Mouse (Mus musculus) heart, postnatal 0 days (tissue): Measurements from ENCODE around the gene Tspan33. TPM values are rescaled to one million over a fixed set of nuclear protein-coding genes. Genes with fewer than 3 reads are reported as not detected.

Experiments used
- ATAC-seq: fragments of 200-750 bp; cut with Nextera tagmentation; 2 replicates; pipeline ENCODE4 v1.8.0; 2017; ENCODE audit warnings: low read depth, moderate number of reproducible peaks, moderate library complexity; ENCODE audit not compliant: insufficient read depth
- DNase-seq: peaks from one replicate; pipeline ENCODE4 v3.0.0-alpha.2; 2016; ENCODE audit warnings: low spot score
- H3K27ac ChIP-seq: fragments of 300-500 bp; sonication (generic); 2 replicates; pipeline ENCODE4 v1.5.1; 2014; ENCODE audit warnings: low read depth, mild to moderate bottlenecking
- H3K27me3 ChIP-seq: fragments of 300-500 bp; sonication (generic); 2 replicates; pipeline ENCODE4 v1.6.1; 2014; ENCODE audit warnings: low read length, mixed read lengths; ENCODE audit not compliant: control insufficient read depth, insufficient read depth
- H3K36me3 ChIP-seq: fragments of 300-500 bp; sonication (generic); replicated peaks from 2 replicates; pipeline ENCODE4 v1.6.1; 2014; ENCODE audit warnings: low read length, mixed read lengths; ENCODE audit not compliant: control insufficient read depth, insufficient read depth
- H3K4me1 ChIP-seq: fragments of 300-500 bp; sonication (generic); 2 replicates; pipeline ENCODE4 v1.6.1; 2014; ENCODE audit warnings: antibody characterized with exemption; ENCODE audit not compliant: control insufficient read depth, insufficient read depth
- H3K4me2 ChIP-seq: fragments of 300-500 bp; sonication (generic); 2 replicates; pipeline ENCODE4 v1.6.1; 2014; ENCODE audit warnings: low read depth, mild to moderate bottlenecking, low read length, moderate library complexity
- H3K4me3 ChIP-seq: fragments of 300-500 bp; sonication (generic); 2 replicates; pipeline ENCODE4 v1.5.1; 2014; ENCODE audit warnings: low read depth, low read length
- H3K9ac ChIP-seq: fragments of 300-500 bp; sonication (generic); replicated peaks from 2 replicates; pipeline ENCODE4 v1.6.1; 2014; ENCODE audit warnings: low read depth, low read length, mixed read lengths
- H3K9me3 ChIP-seq: fragments of 300-500 bp; sonication (generic); replicated peaks from 2 replicates; pipeline ENCODE4 v1.6.1; 2016; ENCODE audit warnings: low read length; ENCODE audit not compliant: control insufficient read depth
- CTCF ChIP-seq: IDR thresholded peaks from 2 replicates; pipeline ENCODE4 v1.5.1; 2016; ENCODE audit warnings: antibody characterized with exemption, control low read depth, low read depth
- EP300 ChIP-seq: IDR thresholded peaks from 2 replicates; pipeline ENCODE4 v1.6.1; 2016; ENCODE audit warnings: antibody characterized with exemption, low read depth
- WGBS: fragments of 180-500 bp; shearing (Covaris S2); extraction: QIAGEN DNeasy Blood & Tissue Kit; methylation state at CpG from one replicate; pipeline ENCODE4 v1.1.7; 2014; 5-methylcytosine and 5-hydroxymethylcytosine counted together
- polyA plus RNA-seq: library from polyadenylated mRNA; unstranded; fragments of >200 nt; fragmentation: Nextera tagmentation; extraction: Ambion mirVana; gene quantifications from 2 replicates; pipeline ENCODE4 v1.2.1, GENCODE M21; 2015
- total RNA-seq: library from RNA; depleted of rRNA; stranded (reverse); fragments of >200 nt; gene quantifications from 2 replicates; pipeline ENCODE4 v1.2.3, GENCODE M21; 2014; ENCODE audit warnings: low replicate concordance

The Tspan33 gene
- total and polyA plus RNA-seq, 2 experiments from 2014 or later: 1.1 to 1.6 TPM

DNA sequence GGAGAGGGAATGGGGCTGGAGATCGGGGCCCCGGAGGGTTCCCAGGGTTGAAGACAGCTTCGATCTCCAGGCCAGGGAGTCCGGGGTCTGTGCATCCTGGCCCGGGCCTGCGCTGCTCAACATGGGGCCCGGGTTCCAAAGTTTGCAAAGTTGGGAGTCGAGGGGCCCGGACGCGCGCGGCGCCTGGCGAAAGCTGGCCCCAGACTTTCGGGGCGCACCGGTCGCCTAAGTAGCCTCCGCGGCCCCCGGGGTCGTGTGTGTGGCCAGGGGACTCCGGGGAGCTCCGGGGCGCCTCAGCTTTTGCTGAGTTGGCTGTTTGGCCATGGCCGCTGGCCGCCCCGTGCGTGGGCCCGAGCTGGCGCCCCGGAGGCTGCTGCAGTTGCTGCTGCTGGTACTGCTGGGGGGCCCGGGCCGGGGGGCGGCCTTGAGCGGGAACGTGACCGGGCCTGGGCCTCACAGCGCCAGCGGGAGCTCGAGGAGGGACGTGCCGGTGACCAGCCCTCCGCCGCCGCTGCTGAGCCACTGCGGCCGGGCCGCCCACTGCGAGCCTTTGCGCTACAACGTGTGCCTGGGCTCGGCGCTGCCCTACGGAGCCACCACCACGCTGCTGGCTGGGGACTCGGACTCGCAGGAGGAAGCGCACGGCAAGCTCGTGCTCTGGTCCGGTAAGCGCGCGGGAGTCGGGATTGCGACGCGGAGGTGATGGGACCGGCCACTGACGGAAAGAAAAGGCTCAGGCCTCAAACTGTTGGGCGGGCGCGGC is 41.8 kb downstream of the Tspan33 start:
- Histone ChIP-seq H3K4me2 (peak overlapping the region; percentile 85), H3K27ac (peak overlapping the region; percentile 94), H3K9me3 (no peaks in the 10 kb centered on the region), H3K27me3 (no peaks in the 10 kb centered on the region), H3K36me3 (no peaks in the 10 kb centered on the region), H3K4me3 (peak overlapping the region; percentile 91), H3K4me1 (peaks cover 18% of the 10 kb centered on the region; the same call in 1 of the 2 replicates), H3K9ac (peak overlapping the region; percentile 97)
- DNase-seq (peak; percentile 67), ATAC-seq (peak; percentile 74)
- no peak for TF ChIP-seq EP300
- no peak for TF ChIP-seq CTCF
- WGBS: under 1% methylated on average over 69 of the region's 75 CpGs

DNA sequence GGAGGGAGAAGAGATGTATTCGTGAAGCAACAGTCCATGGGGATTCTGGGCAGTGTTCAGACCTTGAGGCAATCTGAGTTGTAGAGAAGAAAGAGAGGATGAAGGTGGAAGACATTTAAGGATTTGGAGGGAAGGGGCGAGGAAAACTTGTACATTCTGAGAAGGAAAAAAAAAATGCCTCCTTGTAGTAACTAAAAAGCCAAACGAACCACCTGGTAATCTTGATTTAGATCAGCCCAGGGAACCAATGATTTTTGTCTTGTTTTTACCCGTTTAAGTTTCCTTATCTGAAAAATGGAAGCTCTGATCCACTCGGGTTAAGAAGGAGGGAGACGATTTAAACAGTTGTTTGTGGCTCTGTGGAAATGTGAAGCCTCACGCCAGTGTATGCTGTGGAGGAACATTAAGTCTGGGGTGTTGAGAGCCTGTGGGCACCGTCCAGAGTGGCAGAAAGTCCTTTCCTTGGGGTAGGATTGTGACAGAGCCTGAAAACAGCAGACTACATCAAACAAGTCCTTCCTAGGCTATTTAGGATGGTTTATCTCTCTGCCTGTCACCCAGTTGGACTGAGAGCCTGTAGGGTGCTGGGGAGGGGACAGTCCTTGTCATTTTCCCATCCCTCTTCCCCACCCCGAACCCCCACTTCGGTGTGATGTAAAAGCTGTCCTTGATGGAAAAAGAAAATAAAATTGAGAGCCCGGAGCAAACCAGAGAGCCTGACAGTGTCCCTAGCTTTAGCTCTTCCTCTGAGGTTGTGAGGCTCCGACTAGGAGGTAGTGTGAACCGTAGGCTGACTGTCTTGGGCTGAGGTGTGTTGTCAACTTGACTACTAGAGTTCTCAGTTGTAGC is 42.8 kb downstream of the Tspan33 start:
- DNase-seq (no peak), ATAC-seq (no peak)
- H3K4me1 ChIP-seq: peaks cover 18% of the 10 kb centered on the region; the same call in 1 of the 2 replicates
- peak overlapping the region; percentile 91 for H3K4me3 ChIP-seq
- no peaks in the 10 kb centered on the region for H3K9me3 ChIP-seq
- peak overlapping the region; percentile 85 for H3K4me2 ChIP-seq
- H3K27ac ChIP-seq: peak overlapping the region; percentile 94
- H3K36me3 ChIP-seq: no peaks in the 10 kb centered on the region
- TF ChIP-seq EP300 (no peak), CTCF (no peak)
- H3K9ac ChIP-seq: peak overlapping the region; percentile 97
- no peaks in the 10 kb centered on the region for H3K27me3 ChIP-seq
- WGBS: 11% methylated on average over 13 of the region's 13 CpGs

DNA sequence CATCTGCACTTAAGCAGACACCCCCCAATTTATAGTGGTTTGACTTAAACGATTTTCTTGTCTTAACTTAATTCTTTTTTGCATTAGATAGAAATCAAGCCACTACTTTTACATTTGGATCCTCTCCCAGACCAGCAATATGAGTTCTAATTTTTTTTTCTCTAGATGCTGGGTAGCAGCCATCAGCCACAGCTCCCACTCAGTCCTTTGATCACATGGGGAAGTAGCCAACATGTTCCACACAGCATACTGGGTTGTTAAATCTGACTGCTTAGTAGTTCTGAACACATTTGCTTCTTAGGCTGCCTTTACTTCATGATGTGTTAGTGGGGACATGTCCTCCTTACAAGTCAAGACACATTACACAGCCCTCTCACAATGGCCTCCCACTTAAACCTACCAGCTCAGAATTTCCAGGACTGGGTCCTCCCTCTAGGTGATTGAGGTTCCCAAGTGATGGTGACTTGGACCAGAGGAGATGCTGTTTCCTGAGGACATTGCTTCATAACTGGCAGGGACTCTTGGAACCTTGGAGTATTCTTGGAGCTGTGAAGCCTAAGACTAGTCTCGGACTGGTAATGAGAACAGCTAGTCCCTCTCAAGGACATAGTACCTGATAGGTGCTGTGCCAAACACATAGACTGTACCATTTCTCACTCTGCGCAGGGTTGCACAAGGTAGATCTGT is 57.6 kb downstream of the Tspan33 start:
- 78% methylated on average over 3 of the region's 3 CpGs for WGBS
- no peak overlapping the region for H3K9ac ChIP-seq
- no peaks in the 10 kb centered on the region for H3K4me1 ChIP-seq
- no peak overlapping the region for H3K27ac ChIP-seq
- peaks cover 28% of the 10 kb centered on the region for H3K36me3 ChIP-seq
- H3K4me3 ChIP-seq: no peak overlapping the region
- H3K4me2 ChIP-seq: no peak overlapping the region
- TF ChIP-seq EP300 (no peak), CTCF (no peak)
- H3K9me3 ChIP-seq: peaks cover 9% of the 10 kb centered on the region
- DNase-seq (no peak), ATAC-seq (no peak)
- no peaks in the 10 kb centered on the region for H3K27me3 ChIP-seq

DNA sequence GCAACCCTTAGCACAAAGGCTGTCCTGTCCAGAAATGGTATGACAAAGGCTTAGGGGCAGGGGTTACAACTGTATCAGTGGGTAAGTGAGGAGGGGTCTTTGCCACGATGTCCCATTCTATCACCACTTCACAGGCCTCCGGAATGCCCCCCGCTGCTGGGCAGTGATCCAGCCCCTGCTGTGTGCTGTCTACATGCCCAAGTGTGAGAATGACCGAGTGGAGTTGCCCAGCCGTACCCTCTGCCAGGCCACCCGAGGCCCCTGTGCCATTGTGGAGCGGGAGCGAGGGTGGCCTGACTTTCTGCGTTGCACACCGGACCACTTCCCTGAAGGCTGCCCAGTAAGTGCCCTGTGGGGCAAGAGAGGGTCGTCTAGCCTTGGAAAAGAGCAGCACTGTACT is 59.3 kb downstream of the Tspan33 start:
- 69% methylated on average over 11 of the region's 11 CpGs for WGBS
- DNase-seq: no peak
- H3K9ac ChIP-seq: no peak overlapping the region
- H3K4me1 ChIP-seq: no peaks in the 10 kb centered on the region
- H3K4me2 ChIP-seq: no peak overlapping the region
- TF ChIP-seq EP300: no peak
- no peak for TF ChIP-seq CTCF
- H3K27me3 ChIP-seq: no peaks in the 10 kb centered on the region
- peaks cover 6% of the 10 kb centered on the region for H3K9me3 ChIP-seq
- peaks cover 42% of the 10 kb centered on the region for H3K36me3 ChIP-seq
- no peak overlapping the region for H3K4me3 ChIP-seq
- no peak for ATAC-seq
- no peak overlapping the region for H3K27ac ChIP-seq

DNA sequence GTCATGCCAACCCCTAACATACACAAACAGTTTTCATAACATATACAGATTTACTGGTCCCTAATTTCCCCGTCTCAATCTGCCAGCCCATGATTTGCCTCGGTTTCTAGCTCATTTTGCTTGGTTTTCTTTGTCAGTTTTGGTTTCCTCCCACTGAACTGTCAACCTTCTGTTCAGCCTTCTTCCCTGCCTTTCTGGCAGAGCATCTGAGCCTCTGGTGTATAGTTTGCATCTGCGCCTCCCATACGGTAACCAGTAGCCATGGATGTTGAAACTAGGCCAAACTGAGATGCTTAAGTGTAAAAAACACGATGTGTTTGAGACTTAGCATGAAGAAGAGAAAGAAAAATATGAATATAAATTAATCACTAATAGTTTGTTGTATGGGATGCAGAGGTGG is 62.0 kb downstream of the Tspan33 start:
- H3K9me3 ChIP-seq: no peaks in the 10 kb centered on the region
- H3K27ac ChIP-seq: no peak overlapping the region
- H3K27me3 ChIP-seq: no peaks in the 10 kb centered on the region
- H3K36me3 ChIP-seq: peaks cover 59% of the 10 kb centered on the region
- no peak overlapping the region for H3K4me2 ChIP-seq
- no peak overlapping the region for H3K4me3 ChIP-seq
- no peaks in the 10 kb centered on the region for H3K4me1 ChIP-seq
- TF ChIP-seq EP300: no peak
- no peak for TF ChIP-seq CTCF
- no peak overlapping the region for H3K9ac ChIP-seq
- no peak for DNase-seq
- WGBS: 86% methylated on average over 5 of the region's 5 CpGs
- no peak for ATAC-seq
